Mouse (Mus musculus) spleen, adult 2 months (tissue): ENCODE results near the gene Clpb.

Experiments used
- CTCF ChIP-seq: fragments of 200-500 bp; IDR thresholded peaks from 2 replicates; pipeline ENCODE4 v1.5.1; 2011; ENCODE audit warnings: mild to moderate bottlenecking, inconsistent platforms; ENCODE audit not compliant: insufficient read depth, insufficient read length, insufficient replicate concordance; ENCODE audit errors: extremely low read depth
- POLR2A ChIP-seq: fragments of 200-500 bp; IDR thresholded peaks from 2 replicates; pipeline ENCODE4 v1.6.1; 2011; ENCODE audit warnings: low read depth, low read length, inconsistent platforms

DNA sequence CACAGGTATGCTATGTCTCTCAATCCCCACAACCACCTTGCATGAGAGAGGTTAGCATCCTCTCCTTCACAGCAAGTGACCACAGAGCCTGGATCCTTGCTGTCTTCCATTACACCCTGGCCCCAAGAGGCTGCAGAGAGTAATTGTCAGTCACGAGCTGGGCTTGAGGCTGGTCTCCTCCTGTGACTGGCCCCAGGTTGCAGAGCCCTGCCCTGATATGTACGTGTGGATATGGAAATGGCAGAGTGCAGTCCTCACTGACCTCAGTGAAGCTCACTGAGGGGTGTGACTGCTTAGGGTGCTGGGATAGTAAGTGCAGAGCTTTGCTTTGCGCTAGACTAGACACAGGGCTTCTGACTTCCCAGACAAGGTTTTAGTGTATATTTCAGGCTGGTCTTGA is 21.2 kb downstream of the Clpb start:
- TF ChIP-seq CTCF: no peak
- no peak for TF ChIP-seq POLR2A
